Mouse (Mus musculus) spleen, embryonic (tissue): ENCODE measurements around the gene Notum.
"Not testable (repeated sequence)": the region's sequence is repeated elsewhere in the genome, so short reads cannot be mapped to it uniquely, and the experiment has no call there.

Experiments
- CTCF ChIA-PET: fragments of 350-600 bp; sonication (Branson Sonifier 250); formaldehyde crosslinking; loops from one replicate; lab custom pipeline; 2022; lab: Charles Lee

Notum gene

DNA sequence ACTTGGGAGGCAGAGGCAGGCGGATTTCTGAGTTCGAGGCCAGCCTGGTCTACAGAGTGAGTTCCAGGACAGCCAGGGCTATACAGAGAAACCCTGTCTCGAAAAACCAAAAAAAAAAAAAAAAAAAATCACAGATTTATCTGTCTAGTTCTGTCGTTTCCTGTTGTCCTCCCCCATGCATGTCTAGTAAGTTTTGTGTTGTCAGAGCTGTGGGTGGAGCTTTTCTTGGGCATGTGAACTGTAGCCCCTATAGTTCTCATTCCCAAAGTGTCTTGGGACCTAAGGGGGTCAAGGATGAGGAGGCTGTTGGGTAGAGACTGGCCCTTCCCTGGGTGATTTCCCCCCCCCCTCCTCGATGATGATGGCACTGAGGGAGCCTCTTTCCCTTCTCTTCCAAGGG is 14.9 kb upstream of the Notum start:
- CTCF ChIA-PET: not testable (repeated sequence)

DNA sequence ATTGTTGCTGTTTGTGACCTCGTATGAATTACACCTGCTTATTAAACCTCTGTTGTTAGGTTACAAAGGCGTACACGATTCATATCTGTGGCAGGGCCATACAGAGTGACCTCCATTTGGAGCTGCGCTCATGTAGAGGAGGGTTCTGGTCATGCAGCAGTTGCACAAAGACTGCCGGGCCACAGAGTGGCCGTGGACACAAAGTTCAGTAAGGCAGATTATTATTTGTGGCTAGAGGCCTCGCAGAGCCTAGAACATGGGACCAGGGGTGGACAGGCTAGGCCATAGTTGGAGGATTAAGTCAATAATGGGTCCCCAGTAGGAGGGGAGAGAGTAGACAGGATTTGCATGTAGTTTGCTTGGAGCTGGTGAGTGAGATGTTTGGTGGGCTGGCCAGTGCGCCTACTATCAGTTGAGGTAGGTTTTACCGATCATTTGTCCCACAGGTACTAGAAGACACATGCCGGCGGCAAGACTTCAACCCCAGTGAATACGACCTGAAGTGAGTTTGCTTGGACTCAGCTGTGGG is 12.7 kb upstream of the Notum start:
- CTCF ChIA-PET: no interaction called here

GRCm38 (mm10) chr11:120672687-120673593 is 12.0 kb upstream of the Notum start, which contains the start of gene Aspscr1:
Aspscr1 (plus strand) TSS chr11:120672973.
- CTCF ChIA-PET: interaction anchor here (1.1 kb wide), 1 partner anchor 49 kb away, joined by 3 read pairs; no protein-coding TSS in a partner anchor

DNA sequence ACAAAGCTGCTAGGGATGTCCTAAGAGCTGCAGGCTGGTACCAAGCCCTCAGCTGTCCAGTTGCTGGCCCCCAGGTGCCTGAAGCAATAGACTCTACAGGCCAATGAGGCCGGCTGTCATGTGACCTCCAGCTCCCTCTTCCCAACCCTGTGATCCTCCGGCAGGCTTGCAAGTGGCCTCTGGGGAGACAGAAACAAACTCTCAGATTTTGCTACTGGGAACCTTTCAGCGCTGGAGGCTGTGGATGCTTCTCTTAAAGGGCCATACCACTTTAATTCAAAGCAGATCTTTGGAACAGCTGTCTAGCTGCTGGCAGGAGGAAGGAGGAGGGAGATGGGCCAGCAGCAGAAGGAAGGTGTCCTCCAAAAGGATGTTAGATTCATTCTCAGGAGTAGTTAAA is 5.6 kb upstream of the Notum start:
- CTCF ChIA-PET: no interaction called here

DNA sequence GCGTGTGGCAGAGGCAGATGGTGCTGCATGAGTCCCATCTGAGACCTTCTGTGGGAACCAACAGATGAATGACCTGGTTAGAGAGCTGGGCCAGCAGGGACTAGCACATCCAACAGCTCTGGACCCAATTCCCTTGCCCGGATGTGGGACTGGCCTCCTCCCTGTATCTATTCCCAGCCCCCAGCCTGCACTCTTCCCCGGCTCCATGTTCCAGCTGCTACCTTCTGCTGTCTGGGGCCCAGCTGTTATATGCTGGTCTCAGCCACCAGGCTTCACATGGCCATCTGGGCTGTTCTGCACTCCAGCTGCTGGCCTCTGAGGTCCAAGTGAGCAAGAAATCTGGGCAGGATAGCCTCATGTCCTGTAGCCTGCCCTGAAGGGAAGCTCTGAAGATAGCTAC is 4.4 kb upstream of the Notum start:
- CTCF ChIA-PET: interaction anchor here (1.4 kb wide), 1 partner anchor 22 kb away, joined by 3 read pairs; no protein-coding TSS in a partner anchor

- CTCF ChIA-PET: no interaction called here
These were observed 2.7 kb upstream of the Notum start for GRCm38 (mm10) chr11:120663714-120664113.

GRCm38 (mm10) chr11:120662759-120663158 is 1.8 kb upstream of the Notum start:
- CTCF ChIA-PET: no interaction called here

- CTCF ChIA-PET: interaction anchor here (1.0 kb wide), 1 partner anchor 14 kb away, joined by 4 read pairs; no protein-coding TSS in a partner anchor
These were observed 487 bp downstream of the Notum start for GRCm38 (mm10) chr11:120660301-120661075.

GRCm38 (mm10) chr11:120659509-120660300 is 1.3 kb downstream of the Notum start:
- CTCF ChIA-PET: interaction anchor here (0.6 to 1.5 kb wide), 4 partner anchors 15 to 68 kb away, joined by 3 to 4 read pairs (median 4); no protein-coding TSS in a partner anchor

DNA sequence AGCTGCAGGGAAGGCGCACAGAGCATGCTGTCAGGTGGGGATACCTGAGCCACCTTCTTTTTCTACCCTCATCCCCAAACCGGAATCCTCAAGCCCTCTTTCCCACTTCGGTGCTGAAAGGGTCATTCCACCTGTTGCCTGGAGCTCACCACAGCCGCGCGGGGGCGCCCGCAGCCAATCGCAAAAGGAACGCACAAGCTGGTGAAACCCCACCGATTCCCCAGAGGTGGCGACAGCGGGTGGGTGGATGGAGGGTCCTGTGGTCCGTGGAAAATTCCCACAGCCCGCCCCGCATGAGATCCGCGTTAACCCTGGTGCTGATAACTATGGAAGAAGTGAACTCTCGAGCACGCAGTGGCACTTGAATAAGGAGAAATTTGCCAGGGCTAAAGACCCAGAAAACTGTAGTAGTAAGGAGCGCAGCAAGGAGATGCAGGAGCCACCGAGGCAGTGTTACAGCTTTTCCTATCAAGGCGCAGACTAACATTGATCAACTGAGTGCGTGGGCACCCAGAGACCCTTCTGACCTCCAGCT is 2.0 kb downstream of the Notum start:
- CTCF ChIA-PET: interaction anchor here (0.6 to 1.5 kb wide), 3 partner anchors 20 to 69 kb away, joined by 3 to 4 read pairs (median 3); no protein-coding TSS in a partner anchor

DNA sequence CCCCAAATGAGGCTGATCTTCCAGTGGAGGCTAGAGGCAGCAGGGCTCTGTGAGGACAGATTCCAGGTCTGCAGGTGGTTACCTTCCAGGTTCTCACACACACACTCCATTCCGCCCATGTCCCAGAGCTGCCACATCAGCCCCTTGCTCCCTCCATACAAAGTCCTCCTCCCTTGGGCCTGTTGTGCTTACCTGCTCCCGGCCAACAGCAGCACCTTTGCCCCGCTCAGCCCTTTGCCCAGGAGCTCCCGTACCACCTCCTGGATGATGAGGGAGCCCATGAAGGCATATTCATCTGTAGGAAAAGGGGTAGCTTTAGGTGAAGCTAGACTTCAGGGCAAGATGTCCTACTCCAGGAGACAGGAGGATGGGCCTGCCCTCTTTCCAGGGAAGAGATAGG is 3.7 kb downstream of the Notum start:
- CTCF ChIA-PET: no interaction called here

DNA sequence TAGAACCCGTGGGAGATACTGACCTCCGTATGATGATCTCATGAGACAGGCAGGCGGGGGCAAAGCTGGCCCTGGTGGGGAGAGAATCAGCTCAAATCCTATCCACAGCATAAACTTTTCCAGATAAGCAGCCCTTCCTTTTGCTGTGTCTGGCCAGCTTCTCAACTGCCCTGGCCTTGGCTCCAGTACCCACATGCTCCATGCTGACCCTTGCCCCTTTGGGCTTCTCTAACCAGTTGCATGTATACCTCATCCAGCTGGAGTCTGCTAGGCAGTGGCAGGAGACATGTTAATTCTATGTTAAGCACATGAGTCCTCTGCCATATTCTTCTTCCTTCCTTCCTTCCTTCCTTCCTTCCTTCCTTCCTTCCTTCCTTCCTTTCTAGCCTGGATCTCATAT is 6.2 kb downstream of the Notum start:
- CTCF ChIA-PET: no interaction called here

GRCm38 (mm10) chr11:120651872-120652271 is 9.1 kb downstream of the Notum start:
- CTCF ChIA-PET: no interaction called here

DNA sequence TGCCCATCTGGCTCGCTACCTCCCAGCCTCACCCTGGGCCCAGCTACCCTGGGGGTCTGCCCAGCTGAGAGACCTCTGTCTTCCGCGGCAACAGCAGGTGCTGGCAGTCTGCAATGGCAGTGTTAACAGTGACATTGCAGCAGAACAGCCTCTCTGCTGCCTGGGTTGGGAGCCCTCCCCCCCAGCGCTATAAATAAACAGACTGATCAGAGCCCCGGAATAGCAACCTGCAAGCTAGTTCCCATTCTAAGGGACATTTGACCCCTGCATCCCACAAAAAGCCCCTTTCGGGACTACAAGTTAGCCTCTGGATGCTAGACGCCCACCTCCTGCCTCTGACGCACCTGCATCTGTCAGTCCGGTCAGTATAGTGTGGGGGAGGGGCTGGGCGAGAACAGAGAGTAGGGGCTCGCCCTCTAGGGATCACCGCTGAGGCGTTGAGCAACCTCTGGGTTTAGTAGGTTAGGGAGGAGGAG is 12.9 kb downstream of the Notum start, which contains the start of gene Myadml2:
Gene Myadml2 (minus strand): TSS at position 158 of the 476 bp plus-strand sequence.
- CTCF ChIA-PET: no interaction called here

- CTCF ChIA-PET: no interaction called here
These were observed 13.7 kb downstream of the Notum start for GRCm38 (mm10) chr11:120647047-120647830.

- CTCF ChIA-PET: interaction anchor here (0.9 kb wide), 1 partner anchor 22 kb away, joined by 3 read pairs; no protein-coding TSS in a partner anchor
These were observed 17.4 kb downstream of the Notum start, which contains the start of gene Pycr1 for GRCm38 (mm10) chr11:120643601-120643987. Pycr1 (minus strand) TSS chr11:120643769.

GRCm38 (mm10) chr11:120642939-120643600 is 17.9 kb downstream of the Notum start:
- CTCF ChIA-PET: interaction anchor here (0.9 kb wide), 1 partner anchor 22 kb away, joined by 3 read pairs; no protein-coding TSS in a partner anchor

GRCm38 (mm10) chr11:120641869-120642268 is 19.1 kb downstream of the Notum start:
- CTCF ChIA-PET: no interaction called here

GRCm38 (mm10) chr11:120641255-120641654 is 19.7 kb downstream of the Notum start:
- CTCF ChIA-PET: no interaction called here
